Mouse (Mus musculus) heart, adult 11 months (tissue): ENCODE measurements around the gene Artn.
A peak's percentile ranks its signal among the peaks of the same experiment; 100 is the strongest.

Source experiments
- DNase-seq: peaks from one replicate; pipeline ENCODE4 v3.0.0; 2022

Artn gene

DNA sequence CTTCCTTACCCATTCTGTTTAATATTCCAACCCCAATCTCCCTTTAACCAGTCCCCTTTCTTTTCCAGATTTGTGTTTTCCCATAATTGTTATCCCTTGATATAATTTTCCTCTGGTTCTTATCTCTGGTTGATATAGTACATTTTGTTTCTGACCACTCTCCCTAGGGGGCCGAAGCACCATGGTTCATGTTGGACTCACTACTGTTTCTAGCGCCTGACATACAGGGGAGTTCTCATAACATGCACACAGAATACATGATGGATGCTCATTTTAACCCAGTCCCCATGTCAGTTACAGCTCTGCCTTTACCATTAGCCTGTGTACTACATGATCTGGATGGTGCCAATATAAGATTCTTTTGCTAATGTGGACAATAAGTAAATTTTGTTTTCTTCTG, 41.6 kb downstream of the Artn start:
- DNase-seq: no peak

DNA sequence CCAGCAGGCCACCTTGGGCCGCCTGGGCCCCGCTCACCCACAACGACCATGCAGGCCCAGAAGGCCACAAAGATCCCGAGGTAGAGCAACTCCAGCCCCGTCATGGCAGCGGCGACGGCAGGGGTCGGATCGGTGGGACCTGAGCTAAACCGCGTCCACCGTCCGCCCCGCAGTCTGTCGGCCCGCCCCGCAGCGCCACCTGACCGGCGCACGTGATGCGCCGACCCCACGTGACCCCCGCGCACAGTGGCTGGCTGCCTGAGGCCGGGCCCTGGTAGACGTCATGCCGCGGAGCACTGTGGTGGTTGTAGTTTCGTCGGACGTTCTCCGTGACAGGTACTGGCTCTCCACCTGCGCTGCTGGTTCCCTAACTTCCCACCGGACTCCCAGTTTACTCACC, 42.4 kb downstream of the Artn start, which contains the start of gene Atp6v0b:
TSS of gene Atp6v0b (minus strand) at position 201 of the 400 bp plus-strand sequence.
- peak; percentile 100 for DNase-seq

DNA sequence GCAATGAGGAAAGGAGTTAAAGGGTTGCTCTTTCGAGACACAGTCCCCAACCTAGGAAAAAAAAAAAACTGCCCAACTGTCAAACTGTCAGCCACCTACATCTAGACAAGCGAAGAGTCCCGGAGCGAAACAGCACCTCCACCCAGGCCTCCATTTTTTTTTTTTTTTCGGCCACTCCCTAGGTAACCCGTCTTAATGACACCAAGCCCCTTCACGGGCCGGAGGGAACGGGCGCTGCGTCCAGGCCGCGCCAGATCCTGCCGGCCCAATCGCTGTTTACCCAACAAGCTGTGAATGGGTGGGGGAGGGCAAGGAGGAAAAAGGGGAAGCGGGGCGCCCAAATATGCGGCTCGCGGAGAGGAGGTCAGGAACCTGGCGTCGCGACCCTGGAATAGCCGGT, 42.9 kb downstream of the Artn start:
- no peak for DNase-seq

DNA sequence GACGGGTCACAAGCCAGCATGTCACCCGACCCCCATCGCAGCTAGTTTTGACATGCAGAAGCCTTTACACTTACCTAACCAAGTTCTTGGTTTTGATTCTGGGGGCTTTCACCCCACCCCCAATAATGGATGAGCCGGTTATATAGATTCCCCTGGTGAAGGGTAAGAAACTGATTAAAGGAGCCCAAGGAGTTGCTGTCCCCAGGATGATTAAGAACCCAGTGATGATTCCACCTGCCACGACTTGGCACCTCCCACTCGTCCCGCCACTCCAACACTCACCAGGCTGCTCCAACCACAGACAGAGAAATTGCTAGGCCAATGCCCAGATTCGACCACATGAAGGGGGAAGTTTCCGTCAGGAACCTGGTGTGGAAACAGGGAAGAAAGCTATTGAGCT, 43.6 kb downstream of the Artn start:
- no peak for DNase-seq

DNA sequence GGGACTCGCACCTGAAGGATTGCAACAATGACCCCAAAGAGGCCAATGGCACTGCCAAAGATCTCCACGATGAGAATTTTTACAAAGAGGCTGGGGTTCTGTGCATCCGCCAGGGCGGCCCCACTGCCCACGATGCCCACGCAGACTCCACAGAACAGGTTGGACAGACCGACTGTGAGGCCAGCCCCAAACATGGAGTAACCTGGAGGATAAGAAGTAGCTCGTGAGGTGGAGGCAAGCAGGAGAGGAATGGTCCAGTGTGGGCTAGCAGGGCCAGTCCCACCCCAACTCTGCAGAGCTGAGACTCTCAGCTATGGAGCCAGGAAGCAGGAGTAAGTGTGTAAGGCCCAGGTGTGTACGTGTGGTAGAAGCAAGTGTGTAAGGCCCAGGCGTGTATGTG, 44.5 kb downstream of the Artn start:
- DNase-seq: peak; percentile 91

DNA sequence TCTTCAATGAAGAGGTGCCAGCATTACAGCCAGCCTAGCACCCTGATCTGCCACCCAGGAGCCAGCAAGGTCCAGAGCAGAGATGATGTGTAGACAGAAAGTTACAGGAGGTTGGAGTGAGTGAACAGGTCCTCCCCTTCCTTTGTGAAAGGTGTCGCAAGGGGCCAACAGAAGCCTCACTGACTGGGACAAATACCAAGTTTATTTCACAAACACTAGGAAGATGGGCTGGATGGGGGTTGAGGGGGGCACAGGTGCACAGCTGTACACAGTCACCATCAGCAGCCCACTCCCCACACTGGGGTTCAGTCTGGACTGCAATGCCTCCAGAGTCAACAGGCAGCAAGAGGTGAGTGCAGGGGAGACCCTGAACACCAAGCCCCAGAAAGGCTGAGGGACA, 45.4 kb downstream of the Artn start:
- peak; percentile 92 for DNase-seq

DNA sequence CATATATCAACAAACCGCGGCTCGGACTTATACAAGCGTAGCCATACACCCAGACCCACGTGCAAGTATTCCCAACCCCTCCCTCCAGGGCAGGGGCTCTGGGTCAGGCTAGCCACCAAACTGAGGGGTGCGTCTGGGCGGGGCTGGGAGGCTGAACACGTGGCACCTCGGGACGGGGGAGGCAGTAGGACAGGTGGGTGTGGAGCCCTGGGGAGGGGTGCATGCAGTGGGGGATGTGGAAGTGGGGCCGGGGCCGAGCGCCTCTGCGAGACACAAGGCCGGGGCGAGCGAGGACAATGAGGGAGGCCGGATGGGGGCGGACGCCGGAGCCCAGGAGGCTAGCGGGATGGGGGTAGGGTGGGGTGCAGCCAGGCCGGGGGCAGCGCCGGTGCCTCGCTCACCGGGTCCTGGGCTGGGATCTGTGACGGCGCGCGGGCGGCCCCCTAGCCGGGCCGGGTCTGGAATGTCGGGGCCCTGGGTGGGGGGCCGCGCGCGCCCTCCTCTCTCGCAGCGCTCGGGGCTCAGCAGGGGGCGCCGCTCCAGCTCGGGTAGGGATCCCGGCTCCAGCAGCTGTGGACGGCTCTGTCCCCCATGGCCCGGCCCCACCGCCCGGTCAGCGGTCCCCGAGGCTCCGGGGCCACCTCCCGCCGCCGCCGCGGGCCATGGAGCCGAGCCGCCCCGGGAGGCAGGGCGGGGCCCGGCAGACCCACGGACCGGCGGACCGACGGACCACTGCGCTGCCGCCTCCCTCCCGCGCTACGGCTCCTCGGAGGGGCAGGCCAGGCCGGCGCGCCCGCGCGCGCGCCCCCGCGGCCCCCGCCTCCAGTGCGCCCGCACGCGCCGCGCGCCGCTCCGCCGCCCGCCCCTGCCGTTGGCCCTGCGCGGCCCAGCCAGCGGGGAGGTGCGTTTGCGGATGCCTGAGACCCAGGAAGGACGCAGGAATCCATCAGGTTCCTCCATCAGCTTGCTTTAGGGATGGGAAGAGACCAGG, 46.6 kb downstream of the Artn start, which contains the start of gene B4galt2:
TSS of gene B4galt2 (minus strand) at position 787 of the 991 bp plus-strand sequence.
- peak; percentile 97 for DNase-seq

DNA sequence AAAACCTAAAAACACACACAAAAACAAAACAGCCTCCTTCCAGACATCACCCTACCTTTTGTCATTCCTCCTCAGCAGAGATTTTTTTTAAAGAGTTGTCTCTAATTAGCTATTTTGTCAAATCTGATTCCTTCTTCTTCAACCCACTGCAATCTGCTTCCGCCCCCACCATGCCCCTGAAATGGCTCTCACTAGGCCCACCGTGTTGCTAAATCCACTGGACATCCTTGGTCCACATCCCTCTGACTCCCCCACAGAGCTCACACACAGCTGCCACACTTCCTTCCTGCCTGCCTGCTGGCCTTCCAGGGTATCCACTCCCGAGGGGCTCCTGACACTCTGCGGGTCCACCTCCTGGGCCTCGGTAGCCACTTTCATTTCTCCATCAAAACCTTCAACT, 50.9 kb downstream of the Artn start:
- DNase-seq: no peak

DNA sequence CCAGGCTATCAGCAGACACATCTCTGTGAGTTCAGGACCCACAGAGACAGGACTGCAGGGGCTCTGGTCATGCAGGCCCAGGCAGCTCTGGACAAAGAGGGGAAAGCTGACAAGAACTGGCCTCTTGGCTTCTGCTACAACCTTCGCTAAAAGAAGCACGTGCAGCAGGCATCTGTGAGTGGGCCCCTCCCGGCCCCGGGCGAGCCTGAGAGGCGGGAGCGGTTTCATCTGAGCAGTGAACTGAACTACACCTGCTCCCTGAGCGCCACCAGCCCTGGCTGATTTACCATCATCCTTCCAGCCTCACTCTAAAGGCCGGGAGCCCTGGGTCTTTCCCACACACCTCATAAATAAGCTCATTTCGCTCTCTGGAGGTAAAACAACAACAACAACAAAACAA, 51.3 kb downstream of the Artn start:
- no peak for DNase-seq
